Mouse (Mus musculus): ENCODE results near the gene Kif5a.
"Not testable (repeated sequence)": the region's sequence is repeated elsewhere in the genome, so short reads cannot be mapped to it uniquely, and the experiment has no call there.

The Kif5a gene

DNA sequence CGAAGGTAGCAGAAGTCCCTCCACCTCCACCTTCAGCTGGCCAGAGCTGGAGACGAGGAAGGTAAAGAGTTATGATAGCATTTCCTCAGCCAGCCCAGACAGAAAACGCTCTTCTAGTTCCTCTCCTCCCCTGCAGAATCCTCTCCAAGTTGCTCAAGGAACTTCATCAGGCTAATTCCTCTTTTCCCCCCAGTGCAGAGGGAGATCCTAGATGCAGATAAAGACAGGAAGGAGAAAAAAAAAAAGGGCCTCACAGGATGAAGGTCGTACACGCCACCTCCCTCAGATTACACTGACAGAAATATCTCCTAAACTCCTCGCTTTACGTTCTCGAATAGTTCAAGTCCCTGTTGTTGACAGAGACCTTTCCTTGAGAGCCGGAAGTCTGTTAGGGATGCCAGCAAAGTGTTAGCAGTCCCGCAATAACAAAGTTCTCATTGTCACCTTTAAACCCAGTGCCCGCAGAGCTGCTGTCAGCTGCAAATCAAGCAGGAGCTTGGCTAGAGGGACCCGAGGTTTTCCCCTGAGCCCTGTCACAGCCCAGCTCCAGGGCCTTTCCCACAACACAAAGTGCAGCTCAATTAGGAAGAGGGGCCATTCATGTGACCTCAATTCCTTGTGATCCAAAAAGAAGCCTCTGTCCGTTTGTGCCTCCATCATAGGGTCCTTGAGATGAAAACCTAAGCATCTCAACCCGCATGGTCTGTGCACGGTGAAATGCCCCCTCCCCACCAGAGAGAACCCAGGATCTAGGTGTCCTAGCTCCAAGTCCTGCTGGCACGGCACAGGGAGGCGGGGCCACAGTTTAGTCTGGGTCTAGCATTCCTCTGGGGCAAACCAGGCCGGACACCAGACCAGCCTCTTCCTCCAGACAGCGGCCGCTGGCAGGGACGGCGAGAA is 68.5 kb downstream of the Kif5a start:
- no peak for DNase-seq (ENCODE audit: extremely low spot score, low read depth, low spot score)

DNA sequence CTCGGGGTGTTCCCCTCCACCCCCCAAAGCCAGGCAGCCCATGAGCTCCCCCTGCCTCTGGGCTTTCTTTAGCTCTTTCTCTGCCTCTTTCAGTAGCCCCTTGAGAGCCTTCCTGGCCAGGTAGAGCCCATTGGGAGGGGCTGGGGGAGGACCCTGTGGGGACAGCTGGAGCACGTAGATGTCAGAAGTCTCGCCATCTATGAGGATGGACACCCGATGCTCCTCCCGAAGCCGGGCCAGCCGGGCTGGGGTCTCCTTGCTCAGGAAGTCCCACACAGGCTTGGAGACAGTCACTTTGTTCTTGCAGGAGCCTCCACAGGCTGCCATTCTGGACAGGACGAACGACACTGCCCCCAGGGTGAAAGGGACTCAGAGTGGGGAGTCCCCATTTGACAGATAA is 70.1 kb downstream of the Kif5a start:
- no peak for DNase-seq (ENCODE audit: extremely low spot score, low read depth, low spot score)

DNA sequence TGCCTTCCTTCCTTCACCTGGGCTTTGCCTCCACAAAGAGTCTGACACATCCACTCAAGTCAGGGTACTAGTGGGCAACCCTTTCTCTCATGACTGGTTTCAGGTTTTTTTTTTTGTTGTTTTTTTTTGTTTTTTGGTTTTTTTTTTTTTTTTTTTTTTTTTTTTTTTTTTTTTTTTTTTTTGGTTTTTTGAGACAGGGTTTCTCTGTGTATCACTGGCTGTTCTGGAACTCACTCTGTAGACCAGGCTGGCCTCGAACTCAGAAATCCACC is 71.2 kb downstream of the Kif5a start:
- not testable (repeated sequence) for DNase-seq (ENCODE audit: extremely low spot score, low read depth, low spot score)

DNA sequence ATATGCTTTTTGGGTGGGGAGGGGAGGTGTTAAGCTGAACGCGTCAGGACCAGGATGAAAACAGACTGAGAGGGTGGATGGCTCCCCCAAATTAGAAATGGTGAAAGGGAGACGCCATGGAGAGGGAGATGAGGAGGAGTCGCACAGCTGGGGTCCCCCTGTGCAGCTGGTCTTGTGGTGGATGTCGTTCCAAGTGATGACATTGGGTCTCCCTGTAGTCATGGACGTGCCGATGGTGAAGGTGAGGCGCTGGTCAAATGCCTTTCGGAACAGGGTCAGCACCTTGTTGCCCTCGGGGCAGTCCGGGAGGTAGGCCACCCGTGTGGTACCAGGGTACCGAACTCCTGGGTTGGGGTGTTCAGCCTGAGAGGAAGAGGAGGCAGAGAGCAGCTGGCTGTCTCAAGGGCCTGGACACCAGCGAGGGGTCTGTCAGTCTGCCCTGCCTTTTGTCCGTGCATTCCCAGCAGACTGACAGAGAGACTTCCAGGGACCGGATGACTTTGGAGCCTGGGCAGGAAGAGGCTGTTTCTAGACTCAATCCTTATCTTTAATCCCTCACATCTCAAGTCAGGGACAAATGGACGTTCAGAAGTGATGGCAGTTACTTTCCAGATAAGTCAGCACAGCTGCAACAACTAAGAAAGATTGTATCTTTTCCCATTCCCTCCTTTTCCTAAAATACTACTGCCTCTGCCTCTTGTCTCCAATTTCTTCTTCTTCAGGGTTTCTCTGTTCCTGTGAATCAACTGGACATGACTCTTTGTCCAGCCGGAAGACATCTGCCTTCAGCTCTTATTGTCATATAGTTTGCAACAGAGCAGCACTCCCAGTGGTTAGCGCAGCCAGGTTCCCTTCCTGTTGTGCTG is 71.7 kb downstream of the Kif5a start:
- DNase-seq (ENCODE audit: extremely low spot score, low read depth, low spot score), result no peak

DNA sequence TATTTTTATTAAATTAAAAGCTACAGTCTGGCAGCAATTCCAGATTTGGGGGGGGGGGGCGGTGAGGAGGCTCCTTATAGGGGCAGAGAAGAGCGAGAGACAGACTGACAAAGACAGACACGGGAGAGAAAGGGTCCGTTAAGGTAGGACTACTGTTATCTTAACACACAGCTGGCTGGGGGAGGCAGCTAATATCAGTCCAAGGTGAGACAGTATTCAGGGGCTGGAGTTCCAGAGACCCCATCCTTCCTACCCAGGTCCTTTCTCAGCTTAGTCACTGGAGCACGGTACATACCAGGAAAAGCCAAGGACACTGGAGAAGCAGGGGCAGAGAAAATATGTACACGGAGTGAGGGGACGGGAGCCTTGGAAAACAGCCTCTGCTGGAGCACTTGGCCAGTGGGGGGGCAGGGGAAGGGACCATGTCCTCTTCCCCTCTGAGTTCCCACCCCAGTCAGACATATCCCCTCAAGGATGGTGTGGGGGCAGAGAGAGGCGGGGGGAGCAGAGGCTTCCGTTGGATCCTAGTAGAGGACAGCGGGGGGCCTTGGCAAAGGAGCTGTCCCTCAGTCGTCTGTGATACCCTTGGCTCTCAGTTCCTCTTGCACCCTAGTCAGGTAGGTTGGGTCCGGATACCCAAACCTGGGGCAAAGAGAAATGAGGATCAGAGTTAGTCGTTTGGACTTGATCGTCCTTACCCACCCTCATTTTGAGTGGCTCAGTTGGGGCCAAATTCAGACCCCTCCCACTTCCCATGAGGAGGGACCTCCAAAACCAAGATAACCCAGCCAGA is 72.6 kb downstream of the Kif5a start:
- DNase-seq (ENCODE audit: extremely low spot score, low read depth, low spot score), result no peak

DNA sequence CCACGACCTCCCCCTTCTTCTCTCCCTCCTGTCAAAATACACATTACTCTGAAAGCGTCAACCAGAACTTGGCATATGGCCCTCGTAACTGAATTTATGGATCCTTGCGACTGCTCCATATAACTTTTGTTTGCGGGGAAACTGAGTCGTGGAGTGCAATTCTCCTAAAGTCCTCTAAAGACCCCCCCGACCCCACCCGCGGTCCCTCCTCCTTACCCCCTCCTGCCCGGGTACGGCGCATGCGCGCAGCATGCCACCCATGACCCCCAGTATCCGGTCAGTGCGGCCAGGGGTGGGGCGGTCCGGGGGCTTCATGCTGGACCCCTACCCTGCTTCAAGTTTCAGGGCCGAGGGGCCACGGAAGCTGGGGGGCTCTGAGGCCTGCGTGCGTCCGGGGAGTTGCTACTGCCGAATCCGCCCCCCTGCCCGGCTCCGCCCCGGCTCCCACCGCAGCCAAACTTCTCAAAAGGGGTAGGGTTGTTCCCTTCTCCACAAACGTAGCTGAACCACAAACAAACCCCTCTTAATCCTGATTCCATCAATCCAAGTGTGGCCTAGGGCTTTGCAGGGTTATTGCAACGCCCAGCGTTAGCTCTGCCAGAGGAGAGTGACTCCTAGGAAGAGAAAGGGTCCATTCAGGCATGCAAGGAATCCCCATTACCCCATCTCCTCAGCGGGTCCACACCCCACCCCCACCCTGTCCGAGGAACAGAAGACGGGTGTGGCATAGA is 73.3 kb downstream of the Kif5a start, which contains the start of gene Arhgef25:
TSS of gene Arhgef25 (minus strand) at position 433 of the 731 bp plus-strand sequence.
- DNase-seq (ENCODE audit: extremely low spot score, low read depth, low spot score), result no peak

DNA sequence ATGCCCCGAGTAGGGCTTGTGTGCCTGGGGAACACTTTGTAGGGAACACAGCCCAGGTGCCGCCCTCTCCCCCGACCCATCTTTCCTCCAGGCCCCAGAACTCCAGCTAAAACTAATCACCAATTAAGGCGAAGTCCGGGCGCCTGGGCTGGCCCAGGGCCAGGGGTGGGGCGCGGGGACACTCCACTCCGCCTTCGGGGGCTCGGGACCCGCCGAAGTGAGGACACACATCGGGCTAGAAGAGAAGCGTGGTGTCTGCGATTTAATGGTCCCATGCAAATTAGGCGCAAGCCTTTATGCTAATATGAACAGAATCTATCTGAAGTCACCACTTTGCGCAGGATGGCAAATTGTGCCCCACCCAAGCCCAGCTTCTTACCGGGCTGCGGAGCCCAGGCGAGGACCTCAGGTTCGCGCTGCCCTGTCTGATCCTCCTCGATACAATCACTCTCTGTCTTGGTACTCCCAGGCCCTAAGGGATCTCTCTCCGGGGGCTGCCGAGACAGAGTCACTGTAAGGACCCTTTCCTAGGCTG is 74.0 kb downstream of the Kif5a start:
- DNase-seq (ENCODE audit: extremely low spot score, low read depth, low spot score), result no peak

DNA sequence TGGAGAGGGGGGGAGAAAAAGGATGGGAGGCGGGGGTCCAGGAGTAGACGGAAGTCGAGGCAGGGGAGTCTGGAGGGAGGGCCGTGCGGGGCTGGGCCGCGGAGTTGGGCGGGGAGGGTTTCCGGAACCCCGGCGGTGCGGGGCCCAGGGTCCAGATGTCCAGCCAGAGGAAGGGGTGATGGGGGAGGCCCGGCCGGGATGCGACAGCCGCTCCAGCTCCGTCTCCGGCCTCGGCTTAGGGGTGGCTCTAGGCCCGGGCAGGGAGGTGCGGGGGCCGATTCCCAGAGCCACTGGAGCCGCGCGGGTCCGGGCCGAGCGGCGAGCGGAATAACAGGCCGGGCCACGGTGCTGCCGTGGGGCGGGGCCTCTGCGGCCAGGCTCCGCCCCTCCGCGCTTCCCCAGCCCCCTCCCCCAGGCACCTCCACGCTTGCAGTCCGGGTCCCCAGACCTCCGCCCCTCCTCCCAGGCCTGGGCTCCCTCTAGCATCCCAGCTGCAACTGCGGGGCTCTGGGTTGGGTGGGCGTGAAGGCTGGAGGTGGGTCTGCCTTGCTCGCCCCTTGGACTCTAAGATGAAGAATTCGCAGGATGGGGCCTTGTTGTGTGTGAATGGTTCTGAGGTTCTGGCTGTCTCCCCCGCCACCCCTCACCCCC is 74.6 kb downstream of the Kif5a start:
- DNase-seq (ENCODE audit: extremely low spot score, low read depth, low spot score), result no peak

DNA sequence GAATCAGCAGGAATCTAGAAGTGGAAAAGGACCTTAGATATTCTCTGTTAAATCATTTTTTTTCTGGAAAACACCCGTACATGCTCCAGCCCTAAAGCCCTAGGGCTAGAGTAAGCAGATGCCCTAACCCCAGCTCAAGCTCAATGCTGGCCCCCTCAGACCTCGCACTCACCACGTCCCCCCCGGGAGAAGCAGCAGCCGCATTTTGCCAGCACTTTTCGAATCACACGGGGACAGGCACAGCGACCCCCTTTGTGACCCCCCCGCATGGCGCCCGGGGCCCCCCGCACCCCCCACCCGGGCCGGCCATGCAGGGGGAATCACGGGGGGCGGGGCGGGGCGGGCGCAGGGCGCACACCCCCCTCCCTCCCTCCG is 75.1 kb downstream of the Kif5a start:
- DNase-seq (ENCODE audit: extremely low spot score, low read depth, low spot score), result no peak

DNA sequence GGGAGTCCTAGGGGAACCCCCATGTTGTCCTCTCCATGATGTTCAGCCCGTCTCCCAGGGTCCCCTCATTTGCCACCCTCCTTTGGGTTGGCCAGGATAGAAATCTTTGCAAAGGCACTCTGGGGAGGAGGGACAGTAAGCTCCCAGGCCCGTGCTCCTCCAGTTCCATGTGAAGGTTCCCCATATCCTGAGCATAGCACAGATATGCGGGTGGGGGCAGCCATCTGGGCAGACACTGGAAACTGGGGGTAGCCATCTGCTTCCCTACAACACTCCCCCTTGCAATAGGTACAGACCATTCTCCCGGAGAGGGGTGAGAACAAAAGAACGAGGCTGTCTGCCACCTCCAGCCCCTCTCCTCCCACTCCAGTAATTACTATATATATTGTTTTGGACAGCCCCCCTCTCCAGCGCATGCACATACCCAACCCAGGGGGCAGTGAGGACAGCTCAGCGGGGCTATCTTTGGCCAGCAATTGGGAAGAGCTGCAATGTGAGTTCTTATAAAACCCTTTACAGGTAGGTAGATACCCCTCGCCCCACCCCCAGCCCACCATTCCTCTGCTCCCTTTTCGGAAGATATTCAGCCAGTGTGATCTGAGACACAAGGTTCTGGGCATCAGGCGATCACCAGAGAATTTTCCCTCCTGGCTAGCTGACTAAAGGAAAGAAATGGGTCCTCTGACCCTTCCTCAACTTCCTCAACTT is 75.6 kb downstream of the Kif5a start:
- DNase-seq (ENCODE audit: extremely low spot score, low read depth, low spot score), result no peak

DNA sequence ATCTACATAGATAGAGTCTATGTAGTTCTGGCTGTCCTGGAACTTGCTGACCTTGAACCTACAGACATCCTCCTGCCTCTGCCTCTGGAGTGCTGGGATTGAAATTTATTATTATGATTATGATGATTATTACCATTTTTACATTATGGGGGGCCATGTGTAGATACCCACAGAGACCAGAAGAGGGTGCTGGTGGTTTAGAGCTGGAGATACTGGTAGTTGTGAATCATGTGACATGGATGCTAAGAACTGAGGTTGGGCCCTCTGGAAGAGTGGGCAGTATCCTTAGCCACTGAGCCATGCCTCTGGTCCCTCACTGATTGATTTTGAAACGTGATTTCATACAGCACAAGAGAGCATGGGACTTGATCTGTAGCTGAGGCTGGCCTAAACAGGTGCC is 76.7 kb downstream of the Kif5a start:
- DNase-seq (ENCODE audit: extremely low spot score, low read depth, low spot score), result no peak

DNA sequence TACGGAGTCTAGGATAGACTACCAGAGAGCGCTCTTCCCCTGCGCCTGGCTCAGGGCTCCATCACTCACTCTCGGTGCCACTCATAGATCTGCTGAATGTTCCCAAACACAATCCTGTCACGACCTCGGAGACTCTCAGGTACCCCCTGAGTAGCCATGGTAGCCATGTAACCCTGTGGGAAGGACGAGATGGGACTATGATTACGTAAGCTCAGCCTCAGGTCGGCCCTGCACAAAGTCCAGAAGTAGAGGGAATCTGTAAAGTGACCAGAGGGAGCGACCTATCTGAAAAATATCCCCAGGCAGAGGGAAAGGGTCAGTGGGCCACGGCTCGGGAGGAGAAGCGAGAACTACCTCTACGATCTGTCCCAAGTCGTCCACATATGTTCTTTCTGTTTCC is 77.6 kb downstream of the Kif5a start:
- DNase-seq (ENCODE audit: extremely low spot score, low read depth, low spot score), result no peak

DNA sequence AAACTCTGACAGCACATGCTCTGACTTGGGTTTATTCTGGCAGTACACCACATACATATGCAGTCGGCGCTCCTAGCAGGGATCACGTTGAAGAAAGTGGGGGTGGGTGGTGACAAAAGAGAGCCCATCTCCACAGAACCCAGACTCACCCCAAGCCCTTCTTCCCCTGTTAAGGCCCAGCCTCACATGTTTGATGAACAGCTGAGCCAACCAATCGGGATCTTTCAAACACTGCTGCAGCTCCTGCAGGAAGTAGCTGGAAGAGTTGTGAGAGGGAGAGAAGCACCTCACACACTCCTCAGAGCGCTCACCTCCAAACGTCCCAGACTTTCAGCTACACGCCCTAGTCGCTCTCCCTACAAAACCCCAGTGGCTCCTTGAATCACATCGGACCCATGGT is 78.0 kb downstream of the Kif5a start:
- DNase-seq (ENCODE audit: extremely low spot score, low read depth, low spot score), result no peak

DNA sequence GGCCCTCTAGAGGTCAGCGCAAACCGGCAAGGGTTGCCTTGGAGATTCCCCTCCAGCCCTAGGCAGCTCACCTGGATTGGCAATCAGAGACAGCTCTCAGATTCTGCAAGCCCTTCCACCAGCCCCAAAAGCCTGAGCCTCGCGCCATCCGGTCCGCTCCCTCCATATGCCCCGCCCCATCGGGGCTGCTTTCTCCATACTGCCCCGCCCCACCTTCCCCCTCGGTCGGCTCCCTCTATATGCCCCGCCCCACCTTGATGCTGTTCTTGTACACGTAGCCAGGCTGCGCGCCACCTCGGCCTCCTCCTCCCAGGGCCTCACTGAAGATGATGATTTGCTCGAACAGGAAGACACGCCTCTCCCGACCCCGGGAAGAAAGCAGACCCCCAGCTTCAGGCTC is 79.4 kb downstream of the Kif5a start:
- DNase-seq (ENCODE audit: extremely low spot score, low read depth, low spot score), result no peak

DNA sequence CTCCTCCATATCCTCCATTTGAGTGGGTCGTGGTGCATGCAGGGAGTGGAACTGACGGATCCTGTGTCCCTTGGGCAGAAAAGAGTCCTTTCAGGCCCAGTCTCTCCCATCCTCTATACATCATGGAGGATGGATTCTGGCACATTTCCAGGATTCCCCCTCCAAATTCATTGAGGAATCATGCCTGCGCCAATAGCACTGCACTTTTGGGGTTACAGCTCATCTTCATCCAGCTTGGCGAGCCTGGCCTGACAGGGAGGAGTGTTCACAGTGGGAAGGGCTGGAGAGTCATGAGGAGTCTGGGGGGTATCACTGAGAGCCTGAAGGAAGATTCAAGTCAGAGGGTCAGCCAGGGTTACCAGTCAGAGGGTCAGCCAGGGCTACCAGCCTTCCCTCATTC is 80.5 kb downstream of the Kif5a start:
- no peak for DNase-seq (ENCODE audit: extremely low spot score, low read depth, low spot score)

DNA sequence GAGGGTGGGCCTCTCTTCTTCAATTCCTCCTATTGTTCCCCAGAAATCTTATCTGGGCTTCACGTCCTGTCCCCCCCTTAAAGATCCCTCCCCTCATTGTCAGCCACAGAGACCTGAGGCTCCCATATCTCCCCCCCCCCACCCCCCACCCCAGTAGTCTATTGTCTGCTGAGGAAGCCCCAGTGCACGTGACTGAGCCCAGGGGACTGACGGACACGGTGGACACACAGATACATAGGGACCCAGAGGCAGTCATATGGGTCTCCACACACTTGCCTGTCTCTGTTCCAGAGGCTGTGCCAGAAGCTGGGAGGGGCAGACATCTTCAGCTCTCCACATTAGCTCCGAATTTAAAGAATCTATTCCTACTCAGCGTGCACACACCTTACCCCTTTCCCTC is 81.6 kb downstream of the Kif5a start:
- no peak for DNase-seq (ENCODE audit: extremely low spot score, low read depth, low spot score)

DNA sequence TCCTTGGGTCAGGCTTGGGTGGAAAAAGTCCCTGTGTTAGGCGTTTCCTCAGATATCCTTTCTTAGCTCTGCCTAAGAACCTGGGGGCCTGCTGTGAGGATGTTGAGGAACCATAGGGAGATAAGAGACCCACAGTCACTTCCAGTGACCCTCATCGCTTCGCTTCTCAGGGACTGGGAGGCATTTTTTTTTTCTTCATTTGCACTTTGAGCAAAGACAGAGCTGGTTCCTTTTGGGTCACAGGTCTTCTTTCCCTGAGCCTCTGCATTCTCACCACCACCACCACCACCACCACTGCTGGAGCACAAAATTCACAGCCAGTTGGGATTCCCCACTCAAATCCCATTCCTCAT is 82.5 kb downstream of the Kif5a start:
- no peak for DNase-seq (ENCODE audit: extremely low spot score, low read depth, low spot score)

DNA sequence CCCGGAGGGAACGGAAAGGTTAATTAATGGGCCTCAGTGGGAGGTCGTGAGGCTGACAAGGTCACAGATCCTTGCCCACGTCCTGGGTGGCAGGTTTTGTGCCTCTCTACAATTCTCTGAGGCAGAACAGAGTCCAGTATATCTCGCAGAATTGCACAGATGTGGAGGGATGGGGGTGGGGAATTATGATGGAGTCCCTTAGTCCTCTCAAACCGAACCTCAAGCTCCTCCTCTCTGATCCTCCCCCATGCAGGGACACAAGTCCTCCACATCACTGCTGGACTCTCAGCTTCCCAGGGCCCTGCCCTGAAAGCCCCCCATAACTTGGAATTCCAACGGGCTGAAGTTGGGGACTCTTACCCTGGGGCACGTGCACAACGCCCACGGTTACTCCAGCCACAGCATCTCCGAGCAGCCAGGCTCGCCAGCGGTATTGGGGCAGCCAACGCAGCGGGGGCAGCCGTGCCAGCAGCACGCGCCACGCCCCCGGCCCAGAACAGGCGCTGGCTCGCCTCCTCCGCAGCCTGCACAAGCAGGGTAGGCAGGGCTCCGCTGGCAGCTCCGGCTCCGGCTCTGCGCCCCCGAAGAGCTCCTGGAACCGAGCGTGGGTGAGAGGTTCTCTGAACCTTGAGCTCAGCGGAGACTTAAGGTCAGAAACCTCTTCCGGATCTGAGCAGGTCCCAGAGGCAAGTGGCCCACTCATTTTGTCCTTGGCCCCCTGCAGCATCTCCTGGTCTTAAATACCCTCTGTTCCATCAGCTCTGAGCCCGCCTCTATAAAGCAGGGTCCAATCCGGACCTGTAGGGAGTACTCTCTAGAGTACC is 83.1 kb downstream of the Kif5a start, which contains the start of gene Slc26a10:
TSS of gene Slc26a10 (minus strand) at position 775 of the 824 bp plus-strand sequence.
- DNase-seq (ENCODE audit: extremely low spot score, low read depth, low spot score), result no peak
